Mouse (Mus musculus): ENCODE data around the gene Ptprm. TPM values are rescaled to one million over a fixed set of nuclear protein-coding genes. Genes with fewer than 3 reads are reported as not detected.

Ptprm gene
- polyA plus RNA-seq, 1 experiment from 2014 or later: 12.4 TPM

DNA sequence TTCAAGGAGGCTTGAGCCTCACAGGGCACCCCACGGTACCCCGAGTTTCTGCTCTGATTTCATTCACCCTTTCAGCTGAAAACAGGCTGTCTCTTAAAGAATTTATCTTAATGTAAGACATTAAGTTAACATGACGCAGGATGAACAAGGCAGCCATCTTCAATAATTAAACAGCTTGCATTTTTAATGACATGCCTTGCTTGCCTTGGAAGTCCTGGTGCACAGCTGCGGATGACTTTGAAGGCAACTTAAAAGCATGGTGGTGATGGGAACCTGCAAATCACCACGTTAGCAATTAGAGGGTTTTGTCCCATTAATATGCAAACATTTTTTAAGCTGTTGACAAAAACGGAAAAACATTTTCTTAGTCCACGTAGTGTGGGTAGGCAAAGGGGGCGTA is 607.8 kb downstream of the Ptprm start:
- no peak overlapping the region for H3K4me3 ChIP-seq (replicated peaks)
- no peak overlapping the region for H3K9ac ChIP-seq
- H3K4me2 ChIP-seq: no peak overlapping the region
- H3K36me3 ChIP-seq: no peaks in the 10 kb centered on the region
- H3K9me3 ChIP-seq: no peaks in the 10 kb centered on the region
- H3K4me1 ChIP-seq: no peaks in the 10 kb centered on the region
- ATAC-seq (ENCODE audit: insufficient read depth, low FRiP score, low read depth): no peak
- no peaks in the 10 kb centered on the region for H3K27me3 ChIP-seq (replicated peaks)
- 87% methylated on average over 8 of the region's 8 CpGs for WGBS
- H3K27ac ChIP-seq: no peak overlapping the region

DNA sequence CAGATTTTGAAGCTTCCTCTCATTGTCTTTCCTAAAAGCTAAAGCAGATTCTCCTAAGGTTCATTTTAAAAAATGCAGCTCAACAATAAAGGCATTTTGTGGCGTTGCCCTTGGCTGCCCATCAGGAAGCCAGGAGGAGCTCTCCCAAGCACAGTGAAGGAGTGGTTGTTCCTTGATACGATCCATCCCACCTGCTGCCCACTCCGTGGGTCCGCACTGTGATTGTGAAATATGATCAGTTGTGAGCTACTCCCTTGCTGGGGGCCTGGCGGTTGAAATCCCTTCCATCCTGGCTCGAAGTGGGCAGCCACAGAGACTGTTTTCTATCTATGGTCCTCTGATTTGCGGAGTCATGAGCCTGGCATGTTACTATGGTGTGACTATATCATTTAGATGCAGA is 610.9 kb downstream of the Ptprm start:
- no peaks in the 10 kb centered on the region for H3K36me3 ChIP-seq
- H3K4me1 ChIP-seq: 0 out of 2 replicates have a peak, but pooled peaks cover 3% of the 10 kb centered on the region
- H3K4me3 ChIP-seq (replicated peaks): no peak overlapping the region
- no peaks in the 10 kb centered on the region for H3K9me3 ChIP-seq
- no peaks in the 10 kb centered on the region for H3K27me3 ChIP-seq (replicated peaks)
- H3K27ac ChIP-seq: no peak overlapping the region
- 58% methylated on average over 7 of the region's 7 CpGs for WGBS
- no peak for ATAC-seq (ENCODE audit: insufficient read depth, low FRiP score, low read depth)
- no peak overlapping the region for H3K4me2 ChIP-seq
- no peak overlapping the region for H3K9ac ChIP-seq

DNA sequence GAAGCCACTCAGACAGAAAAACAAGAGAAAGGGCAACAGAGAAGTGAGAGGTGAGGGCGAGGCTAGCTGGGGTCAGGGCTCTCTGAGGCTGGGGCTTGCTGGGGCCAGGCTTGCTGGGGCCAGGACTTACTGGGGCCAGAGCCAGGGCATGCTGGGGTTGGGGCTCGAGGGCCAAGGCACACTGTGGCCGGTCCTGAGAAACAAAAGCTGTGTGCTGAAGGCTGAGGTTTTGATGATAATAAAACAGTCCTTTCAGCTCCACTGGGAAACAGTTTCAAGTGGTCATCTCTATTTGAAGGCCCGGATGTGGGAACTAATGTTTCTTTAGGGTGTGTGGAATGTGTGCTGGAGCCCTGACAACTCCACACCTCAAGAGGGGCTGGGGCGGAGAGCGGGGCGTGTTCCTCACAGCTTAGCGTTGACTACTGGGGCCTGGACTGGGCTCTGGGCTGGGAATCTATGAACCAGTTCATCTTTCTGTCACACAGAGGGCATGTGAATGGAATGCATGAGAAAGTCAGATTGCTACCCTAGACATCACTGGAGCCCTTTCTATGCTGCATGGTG is 615.4 kb downstream of the Ptprm start:
- WGBS: 48% methylated on average over 8 of the region's 8 CpGs
- Histone ChIP-seq H3K27me3 (replicated peaks) (no peaks in the 10 kb centered on the region), H3K9me3 (no peaks in the 10 kb centered on the region), H3K27ac (no peak overlapping the region), H3K4me2 (no peak overlapping the region), H3K4me1 (0 out of 2 replicates have a peak, but pooled peaks cover 3% of the 10 kb centered on the region), H3K4me3 (replicated peaks) (no peak overlapping the region), H3K9ac (no peak overlapping the region), H3K36me3 (no peaks in the 10 kb centered on the region)
- no peak for ATAC-seq (ENCODE audit: insufficient read depth, low FRiP score, low read depth)

DNA sequence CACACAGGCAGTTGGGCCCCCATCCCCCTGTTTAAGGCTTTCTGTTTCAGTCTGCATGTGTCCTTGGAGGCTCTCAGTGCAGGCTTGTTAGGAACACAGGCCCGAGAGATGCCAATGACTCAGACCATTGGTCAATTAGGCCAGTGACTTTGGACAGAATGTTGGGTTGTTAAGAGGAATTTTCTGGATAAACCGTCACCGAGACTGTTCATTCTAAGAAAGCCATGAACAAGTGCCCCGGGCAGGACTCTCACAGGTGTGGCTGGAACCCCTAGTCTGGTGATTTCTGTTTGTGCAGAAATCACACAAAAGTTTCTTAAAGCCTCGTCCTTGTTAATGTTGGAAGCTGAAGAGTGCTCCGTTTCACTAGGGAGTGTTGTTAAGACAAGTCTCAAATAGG is 615.9 kb downstream of the Ptprm start:
- no peaks in the 10 kb centered on the region for H3K9me3 ChIP-seq
- H3K9ac ChIP-seq: no peak overlapping the region
- H3K4me3 ChIP-seq (replicated peaks): no peak overlapping the region
- no peak overlapping the region for H3K27ac ChIP-seq
- no peak overlapping the region for H3K4me2 ChIP-seq
- no peaks in the 10 kb centered on the region for H3K36me3 ChIP-seq
- WGBS: 67% methylated on average over 6 of the region's 6 CpGs
- H3K27me3 ChIP-seq (replicated peaks): no peaks in the 10 kb centered on the region
- no peak for ATAC-seq (ENCODE audit: insufficient read depth, low FRiP score, low read depth)
- 0 out of 2 replicates have a peak, but pooled peaks cover 3% of the 10 kb centered on the region for H3K4me1 ChIP-seq

DNA sequence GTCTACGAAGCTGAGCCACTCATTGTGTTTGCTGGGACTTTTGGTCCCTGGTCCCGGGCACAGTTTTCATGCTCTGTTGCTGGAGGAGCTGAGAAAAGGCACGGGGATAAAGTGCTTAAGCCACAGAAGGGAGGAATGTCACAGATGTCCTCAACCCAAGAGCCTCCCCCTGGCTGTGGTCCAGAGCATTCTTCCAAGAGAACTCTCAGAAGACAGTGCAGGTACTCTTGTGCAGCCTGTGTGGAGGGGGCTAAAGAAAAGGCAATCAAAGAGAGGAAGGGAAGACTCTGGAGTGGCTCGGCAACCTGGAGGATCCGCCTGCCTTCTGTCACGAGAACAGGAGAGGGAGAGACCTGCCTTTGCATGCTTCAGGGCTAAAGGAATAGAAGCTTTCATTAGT is 617.8 kb downstream of the Ptprm start:
- WGBS: 59% methylated on average over 6 of the region's 6 CpGs
- no peaks in the 10 kb centered on the region for H3K9me3 ChIP-seq
- no peak overlapping the region for H3K9ac ChIP-seq
- H3K27ac ChIP-seq: no peak overlapping the region
- no peak for ATAC-seq (ENCODE audit: insufficient read depth, low FRiP score, low read depth)
- no peaks in the 10 kb centered on the region for H3K36me3 ChIP-seq
- H3K27me3 ChIP-seq (replicated peaks): no peaks in the 10 kb centered on the region
- H3K4me3 ChIP-seq (replicated peaks): no peak overlapping the region
- no peak overlapping the region for H3K4me2 ChIP-seq
- 0 out of 2 replicates have a peak, but pooled peaks cover 3% of the 10 kb centered on the region for H3K4me1 ChIP-seq

DNA sequence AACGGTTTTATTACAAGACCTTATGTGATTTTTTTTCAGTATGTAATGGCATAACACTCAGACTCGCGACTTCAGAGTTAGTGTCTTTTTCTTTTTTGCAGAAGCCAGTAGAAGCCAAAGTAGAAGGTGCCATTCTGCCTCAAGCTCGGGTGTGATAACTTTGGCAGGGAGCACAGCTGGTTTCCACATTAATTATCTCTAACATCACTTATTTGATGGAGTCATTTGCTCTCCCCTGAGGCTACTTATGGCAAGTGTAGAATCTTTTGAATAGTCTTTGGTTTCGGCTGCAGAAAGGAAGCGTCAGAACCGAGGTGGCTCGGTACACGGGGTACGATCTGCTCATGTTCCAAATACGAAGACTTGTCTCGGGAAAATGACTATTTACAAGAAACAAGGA is 620.7 kb downstream of the Ptprm start:
- H3K9me3 ChIP-seq: no peaks in the 10 kb centered on the region
- no peak overlapping the region for H3K9ac ChIP-seq
- no peaks in the 10 kb centered on the region for H3K36me3 ChIP-seq
- H3K4me1 ChIP-seq: no peaks in the 10 kb centered on the region
- no peak overlapping the region for H3K4me3 ChIP-seq (replicated peaks)
- 82% methylated on average over 12 of the region's 12 CpGs for WGBS
- H3K27me3 ChIP-seq (replicated peaks): no peaks in the 10 kb centered on the region
- no peak overlapping the region for H3K27ac ChIP-seq
- H3K4me2 ChIP-seq: no peak overlapping the region
- no peak for ATAC-seq (ENCODE audit: insufficient read depth, low FRiP score, low read depth)

DNA sequence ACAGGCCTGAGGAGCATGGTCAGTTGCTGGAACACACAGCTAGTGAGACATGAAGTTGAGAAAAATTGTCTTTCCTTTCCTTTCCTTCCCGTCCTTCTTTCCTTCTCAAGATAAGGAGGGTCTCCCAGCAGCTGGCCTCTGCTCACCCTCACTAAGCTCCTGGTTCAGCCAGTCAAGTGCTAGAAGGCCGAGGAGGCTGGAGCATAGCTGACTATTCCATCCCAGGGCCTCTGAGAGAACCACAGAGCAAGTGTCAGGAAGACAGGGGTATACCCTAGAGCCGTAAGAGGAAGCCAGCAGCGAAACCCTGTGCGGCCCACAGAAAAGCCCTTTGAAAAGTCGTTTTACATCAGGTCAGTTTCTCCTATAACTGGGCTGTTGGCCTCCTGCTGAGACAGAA is 624.3 kb downstream of the Ptprm start:
- Histone ChIP-seq H3K36me3 (no peaks in the 10 kb centered on the region), H3K4me2 (no peak overlapping the region), H3K4me3 (replicated peaks) (no peak overlapping the region), H3K4me1 (no peaks in the 10 kb centered on the region), H3K9ac (no peak overlapping the region), H3K27me3 (replicated peaks) (no peaks in the 10 kb centered on the region), H3K9me3 (no peaks in the 10 kb centered on the region), H3K27ac (no peak overlapping the region)
- WGBS: 69% methylated on average over 6 of the region's 6 CpGs
- no peak for ATAC-seq (ENCODE audit: insufficient read depth, low FRiP score, low read depth)

DNA sequence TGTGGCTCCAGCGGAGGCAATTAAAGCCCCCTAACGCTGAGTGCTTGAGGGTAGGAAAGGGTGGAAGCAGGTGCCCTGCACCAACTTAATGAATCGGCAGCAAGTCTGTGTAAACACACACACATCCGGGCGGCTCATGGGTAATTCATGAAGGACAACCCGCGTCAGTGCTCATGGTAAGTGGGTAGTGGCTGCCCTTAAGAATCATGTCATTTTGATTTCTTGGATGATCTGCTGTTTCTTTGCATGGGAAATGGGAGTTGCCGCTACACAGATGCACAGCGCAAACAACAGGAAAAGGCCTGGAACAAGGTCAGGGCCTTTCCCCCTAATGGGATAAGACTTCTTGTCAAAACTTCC is 633.3 kb downstream of the Ptprm start:
- ATAC-seq (ENCODE audit: insufficient read depth, low FRiP score, low read depth): no peak
- 55% methylated on average over 9 of the region's 9 CpGs for whole genome bisulfite sequencing
- Histone ChIP-seq H3K27me3 (replicated peaks) (no peaks in the 10 kb centered on the region), H3K36me3 (no peaks in the 10 kb centered on the region), H3K4me3 (replicated peaks) (no peak overlapping the region), H3K9me3 (no peaks in the 10 kb centered on the region), H3K4me2 (no peak overlapping the region), H3K4me1 (no peaks in the 10 kb centered on the region), H3K9ac (no peak overlapping the region), H3K27ac (no peak overlapping the region)

DNA sequence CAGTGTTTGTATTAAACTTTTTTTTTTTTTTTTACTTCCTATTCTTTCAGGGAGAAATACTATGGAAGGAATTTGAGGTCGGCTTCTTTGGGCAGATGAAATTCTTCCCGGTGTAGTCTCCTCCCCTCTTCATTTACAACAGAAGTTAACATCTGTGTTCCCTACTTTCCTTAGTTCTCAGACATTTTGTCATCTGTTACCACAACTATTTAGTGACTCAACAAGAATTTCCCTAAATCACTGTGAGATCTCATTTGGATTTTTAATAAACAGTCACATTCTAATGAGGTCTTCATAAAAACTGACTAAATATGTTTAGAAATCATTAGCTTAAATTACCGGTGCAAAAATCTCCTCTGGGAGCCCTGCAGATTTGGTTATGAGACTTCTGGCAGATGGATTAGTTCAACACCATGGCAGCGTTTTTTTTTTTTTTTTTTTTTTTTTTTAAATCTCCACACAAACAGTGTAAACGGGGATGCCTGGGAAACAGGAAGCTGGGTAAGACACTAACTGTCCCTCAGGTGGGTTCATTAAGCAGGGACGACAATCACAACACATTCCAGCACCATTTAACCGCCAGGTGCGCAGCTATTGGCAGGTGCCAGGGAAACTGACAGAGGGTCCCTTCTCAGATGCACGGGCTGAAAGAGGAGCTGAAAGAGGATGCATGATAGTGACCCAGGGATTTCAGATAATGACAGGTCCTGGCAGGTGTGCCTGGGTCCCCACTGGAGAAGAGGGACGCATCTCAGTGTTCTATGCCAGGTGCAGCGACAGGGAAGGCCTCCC is 633.9 kb downstream of the Ptprm start:
- H3K4me3 ChIP-seq (replicated peaks): no peak overlapping the region
- H3K4me1 ChIP-seq: no peaks in the 10 kb centered on the region
- WGBS: 43% methylated on average over 11 of the region's 11 CpGs
- ATAC-seq (ENCODE audit: insufficient read depth, low FRiP score, low read depth): no peak
- no peak overlapping the region for H3K9ac ChIP-seq
- no peak overlapping the region for H3K27ac ChIP-seq
- H3K9me3 ChIP-seq: no peaks in the 10 kb centered on the region
- no peak overlapping the region for H3K4me2 ChIP-seq
- no peaks in the 10 kb centered on the region for H3K36me3 ChIP-seq
- H3K27me3 ChIP-seq (replicated peaks): no peaks in the 10 kb centered on the region

DNA sequence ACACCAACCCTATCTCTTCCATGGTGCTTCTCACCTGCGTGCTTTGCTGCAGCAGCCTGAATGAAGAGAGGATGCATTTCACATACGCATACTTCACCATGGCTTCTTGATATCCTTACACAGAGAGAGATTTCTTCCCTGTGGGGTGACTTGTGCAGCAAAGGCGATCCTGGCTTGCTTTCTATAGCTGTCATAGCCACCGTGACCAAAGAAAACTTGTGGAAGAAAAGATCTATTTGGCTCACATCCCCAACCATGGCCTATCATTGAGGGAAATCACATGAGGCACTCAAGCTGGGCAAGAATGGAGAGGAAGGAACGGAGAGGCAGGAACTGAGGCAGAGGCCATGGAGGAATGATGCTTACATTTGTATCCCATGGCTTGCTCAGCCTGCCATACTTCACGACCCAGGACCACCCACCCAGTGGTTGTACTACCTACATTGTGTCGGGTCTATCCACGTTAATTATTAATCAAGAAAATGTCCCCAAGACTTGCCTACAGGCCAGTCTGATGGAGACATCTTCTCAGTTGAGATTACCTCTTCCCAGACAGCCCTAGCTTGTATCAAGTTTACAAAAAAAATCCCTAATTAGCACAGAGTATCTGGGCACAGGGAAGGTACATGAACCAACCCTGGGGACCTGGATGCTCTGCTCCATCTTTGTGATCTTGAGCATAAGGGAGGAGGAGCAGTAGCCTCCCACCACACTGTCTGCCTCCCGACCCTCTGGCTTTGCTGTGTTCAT is 641.6 kb downstream of the Ptprm start:
- Histone ChIP-seq H3K36me3 (no peaks in the 10 kb centered on the region), H3K4me3 (replicated peaks) (no peak overlapping the region), H3K27ac (no peak overlapping the region), H3K9me3 (no peaks in the 10 kb centered on the region), H3K9ac (no peak overlapping the region), H3K27me3 (replicated peaks) (no peaks in the 10 kb centered on the region), H3K4me2 (no peak overlapping the region), H3K4me1 (peaks cover 14% of the 10 kb centered on the region; the same call in 1 of the 2 replicates)
- no peak for ATAC-seq (ENCODE audit: insufficient read depth, low FRiP score, low read depth)
- WGBS: 87% methylated on average over 9 of the region's 9 CpGs

DNA sequence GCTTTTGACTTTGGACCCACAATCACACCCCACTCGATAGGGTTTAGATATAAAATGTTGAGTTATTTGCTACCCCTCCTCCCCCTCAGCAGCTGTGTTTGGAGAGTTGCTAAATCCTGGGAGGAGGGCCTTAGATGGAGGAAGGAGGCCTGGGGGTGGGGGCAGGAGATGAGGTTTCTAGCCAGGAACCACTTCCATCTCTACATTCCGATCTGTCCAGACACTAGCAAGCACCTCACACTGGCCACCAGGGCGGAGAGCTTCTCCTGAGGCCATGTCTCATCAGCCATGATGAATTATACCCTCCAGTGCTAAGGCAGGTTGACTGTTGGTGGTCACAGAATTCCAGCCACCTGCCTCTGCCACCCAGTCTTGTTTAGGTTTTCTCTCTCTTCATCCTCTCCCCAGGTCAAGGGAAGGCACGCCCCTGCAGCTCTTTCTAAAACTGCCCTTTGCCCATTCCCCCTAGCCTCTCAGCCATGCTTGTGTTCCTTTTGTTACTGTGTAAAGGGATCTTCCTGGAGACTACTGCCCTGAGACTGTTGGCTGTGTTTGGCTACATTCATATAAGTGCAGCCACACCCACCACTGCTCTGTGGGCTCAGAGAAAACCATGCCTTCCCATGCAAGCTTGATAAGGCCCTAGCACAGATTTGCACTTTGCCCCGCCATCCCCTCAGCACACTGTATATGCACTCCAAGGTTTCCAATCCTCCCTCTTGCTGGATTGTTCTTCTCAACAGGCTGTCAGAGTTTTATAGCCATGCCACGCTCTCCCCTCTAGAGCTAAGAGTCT is 642.8 kb downstream of the Ptprm start:
- Histone ChIP-seq H3K9ac (no peak overlapping the region), H3K4me2 (0 out of 2 replicates have a peak overlapping the region, but pooled peaks have one; percentile 13), H3K27ac (peak overlapping the region; percentile 44; the same call in 1 of the 2 replicates), H3K36me3 (no peaks in the 10 kb centered on the region), H3K9me3 (no peaks in the 10 kb centered on the region), H3K4me1 (peaks cover 14% of the 10 kb centered on the region; the same call in 1 of the 2 replicates), H3K27me3 (replicated peaks) (no peaks in the 10 kb centered on the region), H3K4me3 (replicated peaks) (no peak overlapping the region)
- peak; percentile 74 for ATAC-seq (ENCODE audit: insufficient read depth, low FRiP score, low read depth)
- WGBS: 37% methylated on average over 6 of the region's 6 CpGs

All from stomach, embryonic 15.5 days (tissue).